Mouse (Mus musculus): ENCODE measurements around the gene Actr3. TPM values are rescaled to one million over a fixed set of nuclear protein-coding genes. Genes with fewer than 3 reads are reported as not detected.
"Not testable (repeated sequence)": the region's sequence is repeated elsewhere in the genome, so short reads cannot be mapped to it uniquely, and the experiment has no call there.

The Actr3 gene
- polyA plus RNA-seq, 1 experiment from 2014 or later = 267 TPM

DNA sequence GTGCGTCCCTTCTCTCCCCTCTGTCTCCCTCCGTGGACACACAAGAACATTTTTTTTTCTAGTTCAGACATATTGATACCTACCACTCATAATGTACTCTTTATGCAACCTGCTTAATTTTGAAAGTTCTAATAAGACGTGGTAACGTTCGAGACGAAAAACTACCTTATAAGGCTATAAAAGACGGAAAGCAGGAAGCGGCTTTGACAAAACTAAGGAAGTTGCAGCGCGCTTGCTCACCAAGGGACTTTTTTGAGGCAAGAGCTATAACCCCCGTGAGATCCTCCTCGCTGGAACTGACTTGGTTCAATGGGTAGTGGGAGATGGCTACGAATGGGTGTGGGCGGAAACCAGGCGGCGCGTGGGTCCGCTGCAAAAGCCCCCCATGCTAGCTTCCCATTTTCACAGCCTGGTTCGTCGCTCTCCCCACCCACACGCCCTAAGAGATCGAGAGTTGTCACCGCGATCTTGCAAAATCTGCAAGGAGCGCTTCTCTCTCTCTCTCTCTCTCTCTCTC lies 984 bp downstream of the Actr3 start:
- no peaks in the 10 kb centered on the region for H3K27me3 ChIP-seq
- H3K9ac ChIP-seq = peak overlapping the region; percentile 97
- H3K9me3 ChIP-seq = no peaks in the 10 kb centered on the region
- ATAC-seq (ENCODE audit: insufficient number of reproducible peaks, low FRiP score, low TSS enrichment, low read depth) = no peak
- peak overlapping the region; percentile 98 for H3K27ac ChIP-seq
- no peaks in the 10 kb centered on the region for H3K36me3 ChIP-seq
- peaks cover 9% of the 10 kb centered on the region for H3K4me1 ChIP-seq
- H3K4me3 ChIP-seq = peak overlapping the region; percentile 88
- WGBS = 0% methylated on average over 25 of the region's 25 CpGs
- peak overlapping the region; percentile 45 for H3K4me2 ChIP-seq

DNA sequence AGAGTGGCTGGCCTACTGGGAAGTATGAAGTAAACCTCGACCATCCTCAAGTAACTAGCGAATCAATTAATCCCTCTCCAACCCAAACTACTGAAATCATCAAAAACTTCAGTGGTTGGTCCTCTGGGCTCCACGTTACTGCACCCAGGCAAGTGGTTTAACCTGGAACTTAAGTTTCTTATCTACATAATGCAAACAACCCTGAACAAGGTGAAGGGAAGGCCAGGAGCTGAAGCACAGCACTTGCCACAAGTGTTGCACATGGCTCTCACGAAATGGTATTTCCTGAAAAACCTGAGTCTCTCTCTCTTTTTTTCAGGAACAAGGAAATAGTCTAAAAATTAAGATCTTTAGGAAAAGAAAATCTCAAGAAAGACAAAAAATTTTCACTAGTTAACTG lies 4.2 kb downstream of the Actr3 start:
- 72% methylated on average over 4 of the region's 4 CpGs for WGBS
- no peaks in the 10 kb centered on the region for H3K9me3 ChIP-seq

GRCm38 (mm10) chr1:125430737-125431136 lies 4.8 kb downstream of the Actr3 start:
- 66% methylated on average over 7 of the region's 7 CpGs for WGBS
- Histone ChIP-seq H3K27ac (no peak overlapping the region), H3K4me3 (no peak overlapping the region), H3K36me3 (no peaks in the 10 kb centered on the region), H3K4me1 (peaks cover 4% of the 10 kb centered on the region), H3K4me2 (no peak overlapping the region), H3K9me3 (no peaks in the 10 kb centered on the region), H3K27me3 (no peaks in the 10 kb centered on the region), H3K9ac (no peak overlapping the region)
- no peak for ATAC-seq (ENCODE audit: insufficient number of reproducible peaks, low FRiP score, low TSS enrichment, low read depth)

More for the DNA sequence above, 4.2 kb downstream of the Actr3 start:
- Histone ChIP-seq H3K27me3 (no peaks in the 10 kb centered on the region), H3K4me2 (no peak overlapping the region), H3K27ac (no peak overlapping the region), H3K4me3 (no peak overlapping the region), H3K36me3 (no peaks in the 10 kb centered on the region), H3K9ac (no peak overlapping the region), H3K4me1 (peaks cover 7% of the 10 kb centered on the region)
- no peak for ATAC-seq (ENCODE audit: insufficient number of reproducible peaks, low FRiP score, low TSS enrichment, low read depth)

DNA sequence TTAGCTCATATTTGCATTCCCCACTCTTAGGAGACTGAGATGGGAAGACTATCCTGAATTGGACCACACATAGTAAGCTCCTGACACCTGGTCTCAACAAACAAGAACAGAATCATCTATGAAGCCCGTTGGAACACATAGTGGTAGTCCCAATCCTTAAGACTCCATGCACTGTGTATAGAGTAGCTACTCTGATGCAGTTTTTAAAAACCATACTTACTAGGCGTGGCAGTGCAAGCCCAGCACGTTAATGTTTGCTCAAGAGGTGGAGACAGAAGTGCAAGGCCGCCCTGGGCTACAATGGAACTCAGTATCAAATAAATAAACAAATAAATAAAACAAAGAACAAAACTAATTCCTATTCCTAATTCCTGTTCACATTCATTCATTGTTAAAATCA lies 5.5 kb downstream of the Actr3 start:
- WGBS = 77% methylated on average over 4 of the region's 4 CpGs
- ATAC-seq (ENCODE audit: insufficient number of reproducible peaks, low FRiP score, low TSS enrichment, low read depth) = no peak

GRCm38 (mm10) chr1:125428315-125428714 lies 7.2 kb downstream of the Actr3 start:
- ATAC-seq (ENCODE audit: insufficient number of reproducible peaks, low FRiP score, low TSS enrichment, low read depth) = no peak
- 52% methylated on average over 2 of the region's 2 CpGs for WGBS
- Histone ChIP-seq H3K4me1 (peaks cover 4% of the 10 kb centered on the region), H3K27me3 (no peaks in the 10 kb centered on the region), H3K4me2 (no peak overlapping the region), H3K9me3 (no peaks in the 10 kb centered on the region), H3K9ac (no peak overlapping the region), H3K36me3 (no peaks in the 10 kb centered on the region), H3K27ac (no peak overlapping the region), H3K4me3 (no peak overlapping the region)

More for the DNA sequence above, 5.5 kb downstream of the Actr3 start:
- Histone ChIP-seq H3K27ac (no peak overlapping the region), H3K4me2 (no peak overlapping the region), H3K9me3 (no peaks in the 10 kb centered on the region), H3K27me3 (no peaks in the 10 kb centered on the region), H3K36me3 (no peaks in the 10 kb centered on the region), H3K9ac (no peak overlapping the region), H3K4me1 (peaks cover 4% of the 10 kb centered on the region), H3K4me3 (no peak overlapping the region)

DNA sequence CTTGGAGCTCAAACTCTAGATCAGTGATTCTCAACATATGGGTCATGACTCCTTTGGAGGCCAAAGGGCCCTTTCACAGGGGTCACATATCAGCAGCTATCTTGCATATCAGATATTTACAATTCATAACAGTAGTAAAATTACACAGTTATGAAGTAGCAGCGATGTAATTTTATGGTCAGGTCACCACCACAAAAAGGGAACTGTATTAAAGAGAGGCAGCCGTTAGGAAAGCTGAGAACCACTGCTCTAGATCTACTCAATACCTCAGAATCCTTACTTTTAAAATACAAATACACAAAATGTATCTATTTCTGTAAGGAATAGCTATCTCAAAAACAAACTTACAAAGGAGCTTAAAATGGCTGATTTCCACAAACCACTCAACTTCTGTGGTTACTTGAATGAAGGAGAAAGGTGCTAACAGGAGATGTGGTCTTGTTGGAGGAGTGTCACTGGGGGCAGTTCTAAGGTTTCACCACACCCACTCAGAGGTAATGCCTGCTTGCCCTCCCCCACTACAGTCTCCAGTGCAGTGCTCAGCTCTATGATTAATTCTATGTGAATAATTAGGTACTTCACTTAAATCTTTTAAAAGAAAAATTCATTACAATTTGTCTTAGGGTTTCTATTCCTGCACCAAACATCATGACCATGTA lies 9.0 kb downstream of the Actr3 start:
- Histone ChIP-seq H3K4me1 (no peaks in the 10 kb centered on the region), H3K36me3 (no peaks in the 10 kb centered on the region), H3K9ac (no peak overlapping the region), H3K4me3 (no peak overlapping the region), H3K9me3 (no peaks in the 10 kb centered on the region), H3K4me2 (no peak overlapping the region), H3K27me3 (no peaks in the 10 kb centered on the region), H3K27ac (no peak overlapping the region)
- no peak for ATAC-seq (ENCODE audit: insufficient number of reproducible peaks, low FRiP score, low TSS enrichment, low read depth)
- 58% methylated on average over 2 of the region's 2 CpGs for WGBS

- no peak for ATAC-seq (ENCODE audit: insufficient number of reproducible peaks, low FRiP score, low TSS enrichment, low read depth)
- Histone ChIP-seq H3K4me2 (no peak overlapping the region), H3K9ac (no peak overlapping the region), H3K4me1 (no peaks in the 10 kb centered on the region), H3K27ac (no peak overlapping the region), H3K36me3 (peaks cover 15% of the 10 kb centered on the region), H3K4me3 (no peak overlapping the region), H3K27me3 (no peaks in the 10 kb centered on the region), H3K9me3 (no peaks in the 10 kb centered on the region)
- WGBS = 59% methylated on average over 2 of the region's 2 CpGs
Measured at GRCm38 (mm10) chr1:125419906-125420305, 15.6 kb downstream of the Actr3 start.

DNA sequence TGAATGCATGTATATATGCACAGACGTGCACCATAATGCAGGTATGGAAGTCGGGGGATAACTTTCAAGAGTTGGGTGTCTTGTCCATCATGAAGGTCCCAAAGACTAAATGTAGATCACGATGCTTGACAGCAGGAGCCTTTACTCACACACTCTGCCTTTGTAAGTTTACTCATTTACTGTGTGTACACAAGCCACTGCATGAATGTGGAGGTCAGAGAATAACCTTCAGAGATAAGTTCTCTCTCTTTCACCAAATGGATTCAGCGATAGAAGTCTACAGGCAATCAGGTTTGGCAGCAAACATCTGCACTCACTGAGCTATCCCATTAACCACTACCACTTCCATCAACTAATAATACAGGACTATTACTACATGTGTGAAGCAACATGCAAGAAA lies 16.8 kb downstream of the Actr3 start:
- H3K4me3 ChIP-seq = no peak overlapping the region
- no peak for ATAC-seq (ENCODE audit: insufficient number of reproducible peaks, low FRiP score, low TSS enrichment, low read depth)
- no peaks in the 10 kb centered on the region for H3K9me3 ChIP-seq
- no peaks in the 10 kb centered on the region for H3K27me3 ChIP-seq
- no peaks in the 10 kb centered on the region for H3K4me1 ChIP-seq
- WGBS = 92% methylated on average over 4 of the region's 4 CpGs
- H3K9ac ChIP-seq = no peak overlapping the region
- H3K4me2 ChIP-seq = no peak overlapping the region
- H3K36me3 ChIP-seq = peaks cover 20% of the 10 kb centered on the region
- H3K27ac ChIP-seq = no peak overlapping the region

DNA sequence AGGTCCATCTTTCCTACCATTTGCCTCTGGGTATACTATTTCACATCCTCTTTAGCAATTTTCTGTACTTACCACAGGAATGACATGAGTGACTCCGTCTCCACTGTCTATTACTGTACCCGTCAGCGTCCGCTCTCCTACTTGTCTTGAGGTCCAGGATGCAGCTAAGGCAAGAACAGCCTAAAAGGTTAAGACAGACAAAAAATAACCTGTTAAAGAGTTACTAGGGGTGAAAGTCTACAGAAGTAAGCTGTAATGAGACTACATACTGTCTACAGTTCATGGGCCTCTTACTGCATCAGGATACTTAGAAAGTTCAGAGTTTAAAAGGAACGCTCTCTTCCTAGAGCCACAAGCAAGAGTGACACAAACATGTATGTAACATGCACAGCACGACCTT lies 28.3 kb downstream of the Actr3 start:
- WGBS = 96% methylated on average over 6 of the region's 6 CpGs
- H3K4me3 ChIP-seq = no peak overlapping the region
- peaks cover 48% of the 10 kb centered on the region for H3K36me3 ChIP-seq

DNA sequence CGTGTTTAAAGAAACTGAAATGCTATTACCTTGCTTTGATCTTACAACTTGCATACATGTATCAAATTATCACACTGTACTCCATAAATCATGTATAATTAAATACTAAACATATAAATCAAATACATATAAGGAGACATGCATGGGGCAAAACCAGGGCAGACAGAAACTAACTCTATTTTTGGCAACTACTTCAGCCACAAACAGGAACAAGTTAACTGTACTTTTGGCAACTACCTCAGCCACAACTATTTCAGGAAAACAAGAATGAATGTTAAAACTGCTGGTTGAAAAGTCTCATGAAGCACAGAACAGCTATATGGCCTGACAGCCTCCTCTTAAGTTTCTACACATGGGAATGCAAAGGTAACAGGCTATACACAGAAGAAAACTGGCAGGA lies 40.1 kb downstream of the Actr3 start:
- no peaks in the 10 kb centered on the region for H3K27me3 ChIP-seq
- no peaks in the 10 kb centered on the region for H3K4me1 ChIP-seq
- no peaks in the 10 kb centered on the region for H3K9me3 ChIP-seq
- H3K36me3 ChIP-seq = peaks cover 47% of the 10 kb centered on the region
- no peak overlapping the region for H3K9ac ChIP-seq
- H3K27ac ChIP-seq = no peak overlapping the region
- no peak overlapping the region for H3K4me3 ChIP-seq
- no peak overlapping the region for H3K4me2 ChIP-seq
- no peak for ATAC-seq (ENCODE audit: insufficient number of reproducible peaks, low FRiP score, low TSS enrichment, low read depth)
- 80% methylated on average over 1 of the region's 1 CpGs for WGBS

More for the DNA sequence above, 28.3 kb downstream of the Actr3 start:
- Histone ChIP-seq H3K4me1 (no peaks in the 10 kb centered on the region), H3K27me3 (no peaks in the 10 kb centered on the region), H3K9ac (no peak overlapping the region), H3K27ac (no peak overlapping the region), H3K9me3 (no peaks in the 10 kb centered on the region), H3K4me2 (no peak overlapping the region)
- no peak for ATAC-seq (ENCODE audit: insufficient number of reproducible peaks, low FRiP score, low TSS enrichment, low read depth)

DNA sequence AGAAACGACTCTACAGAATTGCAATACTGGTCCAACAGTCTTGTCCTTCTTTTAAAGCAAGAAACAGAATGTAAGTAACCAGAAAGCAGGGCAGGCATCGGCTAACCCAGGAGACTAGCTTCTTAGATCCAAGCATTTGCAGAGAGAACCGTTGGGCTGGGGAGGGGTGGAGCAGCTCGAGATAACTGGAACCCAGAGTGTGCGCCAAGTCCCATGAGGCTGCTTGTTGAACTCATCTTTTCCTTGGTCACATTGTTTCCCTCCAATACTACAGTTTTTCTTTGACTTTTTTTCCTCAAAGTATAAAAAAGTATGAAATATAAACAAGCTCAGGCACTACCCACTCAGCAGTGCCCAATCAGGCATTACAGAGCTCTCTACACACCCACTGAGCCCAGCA lies 42.2 kb downstream of the Actr3 start:
- not testable (repeated sequence) for ATAC-seq (ENCODE audit: insufficient number of reproducible peaks, low FRiP score, low TSS enrichment, low read depth); H3K9ac ChIP-seq; H3K4me3 ChIP-seq; H3K27me3 ChIP-seq; H3K4me2 ChIP-seq; H3K27ac ChIP-seq; H3K4me1 ChIP-seq; H3K9me3 ChIP-seq
- WGBS = 90% methylated on average over 5 of the region's 5 CpGs
- peaks cover 37% of the 10 kb centered on the region for H3K36me3 ChIP-seq

- not testable (repeated sequence) for H3K9me3 ChIP-seq; H3K4me3 ChIP-seq; H3K27ac ChIP-seq; H3K27me3 ChIP-seq; H3K9ac ChIP-seq; H3K4me1 ChIP-seq; H3K4me2 ChIP-seq; ATAC-seq (ENCODE audit: insufficient number of reproducible peaks, low FRiP score, low TSS enrichment, low read depth)
- H3K36me3 ChIP-seq = peaks cover 17% of the 10 kb centered on the region; the same call in 1 of the 2 replicates
- WGBS = 68% methylated on average over 4 of the region's 4 CpGs
Measured at GRCm38 (mm10) chr1:125390065-125390754, 45.3 kb downstream of the Actr3 start.

Measured in limb, embryonic 15.5 days (tissue).